Mouse (Mus musculus): Measurements from ENCODE around the gene Dguok. TPM values are rescaled to one million over a fixed set of nuclear protein-coding genes. Genes with fewer than 3 reads are reported as not detected.

Dguok gene
- polyA plus RNA-seq, 1 experiment from 2014 or later, result 70.0 TPM

- H3K4me1 ChIP-seq (replicated peaks; ENCODE audit: control insufficient read depth, insufficient read depth, low read length), result peaks cover 59% of the 10 kb centered on the region
- under 1% methylated on average over 28 of the region's 41 CpGs for WGBS
- peak; percentile 74 for DNase-seq (ENCODE audit: low spot score)
Measured at GRCm38 (mm10) chr6:83455328-83456130, 51.2 kb downstream of the Dguok start.

GRCm38 (mm10) chr6:83453706-83454105 is 53.1 kb downstream of the Dguok start:
- 35% methylated on average over 11 of the region's 11 CpGs for WGBS
- no peak for ATAC-seq (replicated peaks; ENCODE audit: low FRiP score, low TSS enrichment, low read depth)
- H3K4me1 ChIP-seq (replicated peaks; ENCODE audit: control insufficient read depth, insufficient read depth, low read length), result peaks cover 67% of the 10 kb centered on the region
- peak overlapping the region; percentile 86 for H3K4me2 ChIP-seq (ENCODE audit: low read length)
- H3K27ac ChIP-seq (ENCODE audit: low read depth), result no peak overlapping the region
- 0 out of 2 replicates have a peak overlapping the region, but pooled peaks have one; percentile 20 for H3K9ac ChIP-seq (ENCODE audit: low read length)
- no peaks in the 10 kb centered on the region for H3K9me3 ChIP-seq (ENCODE audit: control insufficient read depth, low read length)
- no peaks in the 10 kb centered on the region for H3K27me3 ChIP-seq (replicated peaks; ENCODE audit: control insufficient read depth, insufficient read depth, low read length)
- peak overlapping the region; percentile 74 for H3K4me3 ChIP-seq (ENCODE audit: low read depth, low read length)
- H3K36me3 ChIP-seq (ENCODE audit: control insufficient read depth, insufficient read depth, low read length), result peaks cover 15% of the 10 kb centered on the region; the same call in 1 of the 2 replicates
- no peak for DNase-seq (ENCODE audit: low spot score)

More at GRCm38 (mm10) chr6:83455328-83456130, 51.2 kb downstream of the Dguok start:
- H3K4me3 ChIP-seq (ENCODE audit: low read depth, low read length), result peak overlapping the region; percentile 74
- H3K36me3 ChIP-seq (ENCODE audit: control insufficient read depth, insufficient read depth, low read length), result peaks cover 13% of the 10 kb centered on the region; the same call in 1 of the 2 replicates
- H3K4me2 ChIP-seq (ENCODE audit: low read length), result peak overlapping the region; percentile 86
- no peaks in the 10 kb centered on the region for H3K27me3 ChIP-seq (replicated peaks; ENCODE audit: control insufficient read depth, insufficient read depth, low read length)
- H3K9me3 ChIP-seq (ENCODE audit: control insufficient read depth, low read length), result no peaks in the 10 kb centered on the region
- peak overlapping the region; percentile 91 for H3K27ac ChIP-seq (ENCODE audit: low read depth)
- peak overlapping the region; percentile 95 for H3K9ac ChIP-seq (ENCODE audit: low read length)
- ATAC-seq (replicated peaks; ENCODE audit: low FRiP score, low TSS enrichment, low read depth), result peak; percentile 26

- Histone ChIP-seq H3K4me3 (ENCODE audit: low read depth, low read length) (no peak overlapping the region), H3K4me1 (replicated peaks; ENCODE audit: control insufficient read depth, insufficient read depth, low read length) (peaks cover 74% of the 10 kb centered on the region), H3K9me3 (ENCODE audit: control insufficient read depth, low read length) (no peaks in the 10 kb centered on the region), H3K27me3 (replicated peaks; ENCODE audit: control insufficient read depth, insufficient read depth, low read length) (no peaks in the 10 kb centered on the region), H3K9ac (ENCODE audit: low read length) (no peak overlapping the region), H3K4me2 (ENCODE audit: low read length) (peak overlapping the region; percentile 22; the same call in 1 of the 2 replicates), H3K27ac (ENCODE audit: low read depth) (peak overlapping the region; percentile 22; the same call in 1 of the 2 replicates), H3K36me3 (ENCODE audit: control insufficient read depth, insufficient read depth, low read length) (peaks cover 39% of the 10 kb centered on the region)
- WGBS, result 56% methylated on average over 9 of the region's 9 CpGs
- no peak for DNase-seq (ENCODE audit: low spot score)
- no peak for ATAC-seq (replicated peaks; ENCODE audit: low FRiP score, low TSS enrichment, low read depth)
Measured at GRCm38 (mm10) chr6:83450451-83451303, 56.1 kb downstream of the Dguok start.

- no peaks in the 10 kb centered on the region for H3K27me3 ChIP-seq (replicated peaks; ENCODE audit: control insufficient read depth, insufficient read depth, low read length)
- no peak overlapping the region for H3K27ac ChIP-seq (ENCODE audit: low read depth)
- H3K4me1 ChIP-seq (replicated peaks; ENCODE audit: control insufficient read depth, insufficient read depth, low read length), result peaks cover 75% of the 10 kb centered on the region
- no peak overlapping the region for H3K4me3 ChIP-seq (ENCODE audit: low read depth, low read length)
- no peak overlapping the region for H3K4me2 ChIP-seq (ENCODE audit: low read length)
- H3K36me3 ChIP-seq (ENCODE audit: control insufficient read depth, insufficient read depth, low read length), result peaks cover 46% of the 10 kb centered on the region
- WGBS, result 37% methylated on average over 3 of the region's 3 CpGs
- H3K9me3 ChIP-seq (ENCODE audit: control insufficient read depth, low read length), result no peaks in the 10 kb centered on the region
- ATAC-seq (replicated peaks; ENCODE audit: low FRiP score, low TSS enrichment, low read depth) (no peak), DNase-seq (ENCODE audit: low spot score) (no peak)
- no peak overlapping the region for H3K9ac ChIP-seq (ENCODE audit: low read length)
Measured at GRCm38 (mm10) chr6:83449440-83449839, 57.3 kb downstream of the Dguok start.

- Histone ChIP-seq H3K27ac (ENCODE audit: low read depth) (no peak overlapping the region), H3K9ac (ENCODE audit: low read length) (no peak overlapping the region)
- WGBS, result 61% methylated on average over 4 of the region's 4 CpGs
Measured at GRCm38 (mm10) chr6:83448911-83449310, 57.9 kb downstream of the Dguok start.

GRCm38 (mm10) chr6:83447031-83447430 is 59.7 kb downstream of the Dguok start:
- H3K36me3 ChIP-seq (ENCODE audit: control insufficient read depth, insufficient read depth, low read length), result peaks cover 36% of the 10 kb centered on the region
- DNase-seq (ENCODE audit: low spot score), result no peak
- H3K4me2 ChIP-seq (ENCODE audit: low read length), result no peak overlapping the region
- ATAC-seq (replicated peaks; ENCODE audit: low FRiP score, low TSS enrichment, low read depth), result no peak
- H3K9me3 ChIP-seq (ENCODE audit: control insufficient read depth, low read length), result no peaks in the 10 kb centered on the region
- H3K27ac ChIP-seq (ENCODE audit: low read depth), result no peak overlapping the region
- WGBS, result 67% methylated on average over 7 of the region's 7 CpGs
- H3K4me3 ChIP-seq (ENCODE audit: low read depth, low read length), result no peak overlapping the region
- no peaks in the 10 kb centered on the region for H3K27me3 ChIP-seq (replicated peaks; ENCODE audit: control insufficient read depth, insufficient read depth, low read length)
- H3K4me1 ChIP-seq (replicated peaks; ENCODE audit: control insufficient read depth, insufficient read depth, low read length), result peaks cover 77% of the 10 kb centered on the region
- no peak overlapping the region for H3K9ac ChIP-seq (ENCODE audit: low read length)

More at GRCm38 (mm10) chr6:83448911-83449310, 57.9 kb downstream of the Dguok start:
- ATAC-seq (replicated peaks; ENCODE audit: low FRiP score, low TSS enrichment, low read depth) (no peak), DNase-seq (ENCODE audit: low spot score) (no peak)
- no peaks in the 10 kb centered on the region for H3K27me3 ChIP-seq (replicated peaks; ENCODE audit: control insufficient read depth, insufficient read depth, low read length)
- H3K9me3 ChIP-seq (ENCODE audit: control insufficient read depth, low read length), result no peaks in the 10 kb centered on the region
- no peak overlapping the region for H3K4me2 ChIP-seq (ENCODE audit: low read length)
- no peak overlapping the region for H3K4me3 ChIP-seq (ENCODE audit: low read depth, low read length)
- H3K36me3 ChIP-seq (ENCODE audit: control insufficient read depth, insufficient read depth, low read length), result peaks cover 44% of the 10 kb centered on the region
- H3K4me1 ChIP-seq (replicated peaks; ENCODE audit: control insufficient read depth, insufficient read depth, low read length), result peaks cover 75% of the 10 kb centered on the region

- no peak for ATAC-seq (replicated peaks; ENCODE audit: low FRiP score, low TSS enrichment, low read depth)
Measured at GRCm38 (mm10) chr6:83445796-83446195, 61.0 kb downstream of the Dguok start.

GRCm38 (mm10) chr6:83443441-83444340 is 63.1 kb downstream of the Dguok start:
- Histone ChIP-seq H3K9ac (ENCODE audit: low read length) (no peak overlapping the region), H3K4me1 (replicated peaks; ENCODE audit: control insufficient read depth, insufficient read depth, low read length) (peaks cover 70% of the 10 kb centered on the region), H3K27ac (ENCODE audit: low read depth) (peak overlapping the region; percentile 76), H3K27me3 (replicated peaks; ENCODE audit: control insufficient read depth, insufficient read depth, low read length) (no peaks in the 10 kb centered on the region), H3K9me3 (ENCODE audit: control insufficient read depth, low read length) (no peaks in the 10 kb centered on the region), H3K4me3 (ENCODE audit: low read depth, low read length) (no peak overlapping the region), H3K4me2 (ENCODE audit: low read length) (peak overlapping the region; percentile 43), H3K36me3 (ENCODE audit: control insufficient read depth, insufficient read depth, low read length) (peaks cover 44% of the 10 kb centered on the region)
- ATAC-seq (replicated peaks; ENCODE audit: low FRiP score, low TSS enrichment, low read depth) (peak; percentile 57), DNase-seq (ENCODE audit: low spot score) (peak; percentile 80)
- 4% methylated on average over 13 of the region's 13 CpGs for WGBS

More at GRCm38 (mm10) chr6:83445796-83446195, 61.0 kb downstream of the Dguok start:
- no peak overlapping the region for H3K4me2 ChIP-seq (ENCODE audit: low read length)
- no peak overlapping the region for H3K27ac ChIP-seq (ENCODE audit: low read depth)
- H3K36me3 ChIP-seq (ENCODE audit: control insufficient read depth, insufficient read depth, low read length), result peaks cover 34% of the 10 kb centered on the region
- 67% methylated on average over 2 of the region's 2 CpGs for WGBS
- H3K4me3 ChIP-seq (ENCODE audit: low read depth, low read length), result no peak overlapping the region
- peaks cover 68% of the 10 kb centered on the region for H3K4me1 ChIP-seq (replicated peaks; ENCODE audit: control insufficient read depth, insufficient read depth, low read length)
- no peak overlapping the region for H3K9ac ChIP-seq (ENCODE audit: low read length)
- no peaks in the 10 kb centered on the region for H3K9me3 ChIP-seq (ENCODE audit: control insufficient read depth, low read length)
- DNase-seq (ENCODE audit: low spot score), result no peak
- no peaks in the 10 kb centered on the region for H3K27me3 ChIP-seq (replicated peaks; ENCODE audit: control insufficient read depth, insufficient read depth, low read length)
